8 mouse cellular contexts compared by ENCODE assay signal in the genomic region with DNA sequence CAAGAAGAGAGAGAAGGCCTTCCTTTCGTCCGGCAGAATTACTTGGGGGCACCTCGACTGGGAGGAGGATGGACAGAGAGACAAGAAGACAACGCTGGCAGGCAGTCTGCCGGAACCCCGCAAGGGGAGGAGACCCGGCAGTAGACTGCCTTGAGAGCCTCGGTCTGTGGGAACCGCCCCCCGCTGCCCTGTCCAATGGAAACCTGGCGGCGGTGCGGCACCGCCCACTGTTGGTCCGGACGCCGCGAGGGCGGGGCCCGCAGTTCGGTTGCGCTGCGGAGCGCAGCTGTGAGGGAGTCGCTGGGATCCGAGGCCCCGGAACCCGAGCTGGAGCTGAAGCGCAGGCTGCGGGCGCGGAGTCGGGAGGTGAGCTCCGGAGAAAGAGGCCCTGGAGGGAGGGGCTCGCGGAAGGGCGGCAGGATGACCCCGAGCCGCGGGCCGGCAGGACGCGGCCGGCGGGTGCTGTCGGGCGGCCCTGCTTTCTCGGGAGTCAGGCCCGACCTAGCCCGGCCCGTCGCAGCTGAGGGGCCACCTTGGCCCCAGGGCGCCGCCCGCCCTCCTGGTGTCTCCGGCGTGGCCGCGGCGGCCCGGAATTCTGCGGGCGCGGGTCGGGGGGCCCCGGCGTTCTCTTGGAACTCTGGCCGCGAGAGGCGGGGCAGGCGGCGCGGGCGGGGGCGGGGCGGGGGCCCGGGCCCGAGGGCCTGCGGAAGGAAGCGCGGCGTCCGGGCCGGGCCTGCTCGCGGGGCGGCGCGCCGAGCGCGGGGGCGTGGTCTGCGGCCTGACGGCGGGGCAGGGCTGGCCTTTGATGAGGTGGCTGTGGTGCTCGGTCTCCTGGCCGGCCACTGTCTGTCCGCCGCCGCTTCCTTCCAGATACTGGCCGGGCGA. TPM values are rescaled to one million over a fixed set of nuclear protein-coding genes. Genes with fewer than 3 reads are reported as not detected.
DNase-seq lines count a peak whose midpoint lies in the region; ATAC-seq and TF ChIP-seq lines count a peak whose summit lies in the region.

A gene (plus strand): TSS at position 228 of the 885 bp plus-strand sequence.
A gene (minus strand): TSS at position 596 of the 885 bp plus-strand sequence.

- peak within 1 kb of the TSS; percentile 94 for H3K4me2 ChIP-seq in lung, embryonic 16.5 days (ENCODE audit: low read depth, low read length)

- H3K9me3 ChIP-seq in lung, embryonic 16.5 days (ENCODE audit: control insufficient read depth, low read length) = no peaks in the 10 kb centered on the region

- ATAC-seq in hematopoietic stem cell, adult 5-6 weeks (replicated peaks in 1 of 2; ENCODE audit: insufficient read depth in 1 of 2, low FRiP score in 2 of 2, low TSS enrichment in 1 of 2, low read depth in 1 of 2, poor library complexity in 2 of 2, severe bottlenecking in 2 of 2) = peak; percentile 97
- ATAC-seq in lung, embryonic 16.5 days (ENCODE audit: low read depth) = peak; percentile 99

- peak within 1 kb of the TSS; percentile 98 for H3K9ac ChIP-seq in lung, embryonic 16.5 days (ENCODE audit: low read length)

- no peak for TF ChIP-seq CTCF in thymus, adult 2 months (IDR thresholded peaks at IDR 0.05; ENCODE audit: borderline replicate concordance, control insufficient read depth, extremely low read depth, insufficient read depth, low read length, poor library complexity)

- peak; percentile 95 for DNase-seq in MN1 (ENCODE audit: low spot score)
- DNase-seq in cerebellum, adult 8-10 months = peak; percentile 96
- peak; percentile 93 for DNase-seq in forelimb bud, embryonic 11.5 days (ENCODE audit: low read depth, low spot score)
- DNase-seq in layer of hippocampus, adult 9-11 months = peak; percentile 97
- peak; percentile 95 for DNase-seq in ovary, adult 18-20 months (ENCODE audit: low spot score)
- peak; percentile 96 for DNase-seq in thymus, adult 2 months

- no peaks in the 10 kb centered on the region for H3K27me3 ChIP-seq in lung, embryonic 16.5 days (ENCODE audit: control insufficient read depth, insufficient read depth, low read depth, low read length)
- H3K27me3 ChIP-seq in thymus, adult 2 months (ENCODE audit: control insufficient read depth, insufficient read depth, low read length) = no peaks in the 10 kb centered on the region

- H3K27ac ChIP-seq in lung, embryonic 16.5 days (ENCODE audit: low read length) = peak within 1 kb of the TSS; percentile 98
- H3K27ac ChIP-seq in thymus, adult 2 months (ENCODE audit: control insufficient read depth, insufficient read depth, low read length) = peak within 1 kb of the TSS; percentile 58

- peaks cover 15% of the 10 kb centered on the region for H3K36me3 ChIP-seq in lung, embryonic 16.5 days (ENCODE audit: control insufficient read depth, insufficient read depth, low read length)
- H3K36me3 ChIP-seq in thymus, adult 2 months (ENCODE audit: control insufficient read depth, insufficient read depth, low read length) = peaks cover 21% of the 10 kb centered on the region

- peaks cover 6% of the 10 kb centered on the region; the same call in 1 of the 2 replicates for H3K4me1 ChIP-seq in lung, embryonic 16.5 days (replicated peaks; ENCODE audit: control insufficient read depth, insufficient read depth, low read length)
- peaks cover 8% of the 10 kb centered on the region for H3K4me1 ChIP-seq in thymus, adult 2 months (replicated peaks; ENCODE audit: control insufficient read depth, insufficient read depth, low read length)

- WGBS in lung, embryonic 16.5 days = under 1% methylated on average over 58 of the region's 103 CpGs
- under 1% methylated on average over 100 of the region's 103 CpGs for WGBS in thymus, adult 2 months

- H3K4me3 ChIP-seq in lung, embryonic 16.5 days (ENCODE audit: low read length) = peak within 1 kb of the TSS; percentile 96
- H3K4me3 ChIP-seq in thymus, adult 2 months (ENCODE audit: control insufficient read depth, insufficient read depth, low read length) = peak within 1 kb of the TSS; percentile 89

- TF ChIP-seq POLR2A in thymus, adult 2 months (IDR thresholded peaks at IDR 0.05; ENCODE audit: control insufficient read depth, extremely low read depth, insufficient read depth, low read length, poor library complexity) = peak; percentile 97

RNA-seq across cellular contexts. Expression of the first gene that starts in this region (rescaled TPM):
- total RNA-seq in hematopoietic stem cell, adult 5-6 weeks (2017) = 112 and 130 TPM in 2 replicates
- polyA plus RNA-seq in lung, embryonic 16.5 days (2015; fragmentation: Nextera tagmentation; extraction: Ambion mirVana) = 152 and 162 TPM in 2 replicates
- 261 and 301 TPM in 2 replicates for polyA plus RNA-seq in thymus, adult 2 months (2012; rRNA removed)

RNA-seq across cellular contexts. Expression of the second gene that starts in this region (rescaled TPM):
- total RNA-seq in hematopoietic stem cell, adult 5-6 weeks (2017) = not detected in 2 replicates
- polyA plus RNA-seq in lung, embryonic 16.5 days (2015; fragmentation: Nextera tagmentation; extraction: Ambion mirVana) = 0.57 and 0.60 TPM in 2 replicates
- 0.29 and 0.69 TPM in 2 replicates for polyA plus RNA-seq in thymus, adult 2 months (2012; rRNA removed)

Comparison
In these comparisons a context has a peak if more than half of its experiments do, and no peak if none do; other contexts are left out.
1. Peak in every context shown above with its lines: DNase-seq, ATAC-seq, H3K4me3 ChIP-seq and H3K27ac ChIP-seq.